Mouse (Mus musculus) heart, embryonic 11.5 days (tissue): Measurements from ENCODE around the gene Cyp3a57. TPM values are rescaled to one million over a fixed set of nuclear protein-coding genes. Genes with fewer than 3 reads are reported as not detected.
"Not testable (repeated sequence)": the region's sequence is repeated elsewhere in the genome, so short reads cannot be mapped to it uniquely, and the experiment has no call there.

ENCODE experiments used
- ATAC-seq: fragments of 200-750 bp; cut with Nextera tagmentation; replicated peaks from 2 replicates; pipeline ENCODE4 v1.8.0; 2017; ENCODE audit warnings: moderate library complexity; ENCODE audit not compliant: insufficient number of reproducible peaks, low FRiP score, low TSS enrichment
- H3K27ac ChIP-seq: fragments of 300-500 bp; sonication (generic); 2 replicates; pipeline ENCODE4 v1.5.1; 2014; ENCODE audit warnings: mild to moderate bottlenecking, low read depth, low read length
- H3K27me3 ChIP-seq: fragments of 300-500 bp; sonication (generic); 2 replicates; pipeline ENCODE4 v1.6.1; 2014; ENCODE audit warnings: mild to moderate bottlenecking, low read length, mixed read lengths; ENCODE audit not compliant: control insufficient read depth, insufficient read depth
- H3K36me3 ChIP-seq: fragments of 300-500 bp; sonication (generic); 2 replicates; pipeline ENCODE4 v1.6.1; 2014; ENCODE audit warnings: mild to moderate bottlenecking, low read length, moderate library complexity, mixed read lengths; ENCODE audit not compliant: control insufficient read depth, insufficient read depth
- H3K4me1 ChIP-seq: fragments of 300-500 bp; sonication (generic); 2 replicates; pipeline ENCODE4 v1.6.1; 2014; ENCODE audit warnings: low read length; ENCODE audit not compliant: control insufficient read depth, insufficient read depth
- H3K4me2 ChIP-seq: fragments of 300-500 bp; sonication (generic); 2 replicates; pipeline ENCODE4 v1.6.1; 2014; ENCODE audit warnings: mild to moderate bottlenecking, moderate library complexity
- H3K4me3 ChIP-seq: fragments of 300-500 bp; sonication (generic); 2 replicates; pipeline ENCODE4 v1.5.1; 2014; ENCODE audit warnings: low read depth, low read length
- H3K9ac ChIP-seq: fragments of 300-500 bp; sonication (generic); 2 replicates; pipeline ENCODE4 v1.6.1; 2014; ENCODE audit warnings: mild to moderate bottlenecking, low read depth, low read length, moderate library complexity
- H3K9me3 ChIP-seq: fragments of 300-500 bp; sonication (generic); replicated peaks from 2 replicates; pipeline ENCODE4 v1.6.1; 2016; ENCODE audit warnings: low read length; ENCODE audit not compliant: control insufficient read depth
- WGBS: fragments of 180-500 bp; shearing (Covaris S2); extraction: QIAGEN DNeasy Blood & Tissue Kit; methylation state at CpG from one replicate; pipeline ENCODE4 v1.1.7; 2014; ENCODE audit not compliant: insufficient replicate concordance; 5-methylcytosine and 5-hydroxymethylcytosine counted together
- polyA plus RNA-seq: library from polyadenylated mRNA; unstranded; fragments of >200 nt; fragmentation: Nextera tagmentation; extraction: Ambion mirVana; gene quantifications from 2 replicates; pipeline ENCODE4 v1.2.1, GENCODE M21; 2014

Cyp3a57 gene
- not detected in 2 replicates for polyA plus RNA-seq

- no peak for ATAC-seq
- H3K4me2 ChIP-seq: no peak within 1 kb of the TSS
- no peak within 1 kb of the TSS for H3K4me3 ChIP-seq
- H3K9ac ChIP-seq: no peak within 1 kb of the TSS
- no peaks in the 10 kb centered on the region for H3K4me1 ChIP-seq
- no peaks in the 10 kb centered on the region for H3K36me3 ChIP-seq
- no peaks in the 10 kb centered on the region for H3K9me3 ChIP-seq
- no peak within 1 kb of the TSS for H3K27ac ChIP-seq
- H3K27me3 ChIP-seq: no peaks in the 10 kb centered on the region
- 80% methylated on average over 1 of the region's 1 CpGs for WGBS
Measured at GRCm38 (mm10) chr5:145344941-145345340, at the start of gene Cyp3a57. Gene Cyp3a57, plus strand, starts transcription at chr5:145345279.

GRCm38 (mm10) chr5:145300469-145300868, 44.6 kb upstream of the Cyp3a57 start:
- ATAC-seq: no peak
- H3K4me1 ChIP-seq: no peaks in the 10 kb centered on the region
- H3K9ac ChIP-seq: no peak overlapping the region
- no peaks in the 10 kb centered on the region for H3K27me3 ChIP-seq
- H3K36me3 ChIP-seq: no peaks in the 10 kb centered on the region
- no peaks in the 10 kb centered on the region for H3K9me3 ChIP-seq
- H3K4me2 ChIP-seq: no peak overlapping the region
- no peak overlapping the region for H3K4me3 ChIP-seq
- H3K27ac ChIP-seq: no peak overlapping the region

- not testable (repeated sequence) for H3K9me3 ChIP-seq, ATAC-seq, H3K4me3 ChIP-seq, H3K9ac ChIP-seq, H3K27ac ChIP-seq, H3K4me1 ChIP-seq, H3K27me3 ChIP-seq, H3K4me2 ChIP-seq, H3K36me3 ChIP-seq
- WGBS: 73% methylated on average over 4 of the region's 4 CpGs
Measured at GRCm38 (mm10) chr5:145301796-145302195, 43.3 kb upstream of the Cyp3a57 start.

- ATAC-seq: no peak
- H3K36me3 ChIP-seq: no peaks in the 10 kb centered on the region
- no peak overlapping the region for H3K9ac ChIP-seq
- no peak overlapping the region for H3K4me3 ChIP-seq
- H3K9me3 ChIP-seq: no peaks in the 10 kb centered on the region
- H3K27me3 ChIP-seq: no peaks in the 10 kb centered on the region
- no peak overlapping the region for H3K4me2 ChIP-seq
- no peaks in the 10 kb centered on the region for H3K4me1 ChIP-seq
- WGBS: 84% methylated on average over 1 of the region's 1 CpGs
- H3K27ac ChIP-seq: no peak overlapping the region
Measured at GRCm38 (mm10) chr5:145302424-145302823, 42.7 kb upstream of the Cyp3a57 start.

GRCm38 (mm10) chr5:145306953-145307352, 38.1 kb upstream of the Cyp3a57 start:
- not testable (repeated sequence) for H3K36me3 ChIP-seq, ATAC-seq, H3K4me1 ChIP-seq, H3K9me3 ChIP-seq, H3K4me2 ChIP-seq, H3K27me3 ChIP-seq, H3K9ac ChIP-seq, H3K4me3 ChIP-seq, H3K27ac ChIP-seq
- 92% methylated on average over 4 of the region's 4 CpGs for WGBS

- H3K9ac ChIP-seq, H3K27ac ChIP-seq, H3K4me3 ChIP-seq, H3K27me3 ChIP-seq, H3K9me3 ChIP-seq, H3K36me3 ChIP-seq, H3K4me2 ChIP-seq, ATAC-seq, H3K4me1 ChIP-seq: not testable (repeated sequence)
- WGBS: 76% methylated on average over 3 of the region's 3 CpGs
Measured at GRCm38 (mm10) chr5:145307811-145308210, 37.3 kb upstream of the Cyp3a57 start.

GRCm38 (mm10) chr5:145313845-145314244, 31.2 kb upstream of the Cyp3a57 start:
- H3K4me1 ChIP-seq: no peaks in the 10 kb centered on the region
- no peak overlapping the region for H3K4me2 ChIP-seq

GRCm38 (mm10) chr5:145317141-145317540, 27.9 kb upstream of the Cyp3a57 start:
- no peaks in the 10 kb centered on the region for H3K27me3 ChIP-seq
- no peak overlapping the region for H3K4me2 ChIP-seq
- H3K4me1 ChIP-seq: no peaks in the 10 kb centered on the region
- WGBS: 81% methylated on average over 1 of the region's 1 CpGs
- ATAC-seq: no peak
- H3K27ac ChIP-seq: no peak overlapping the region
- H3K9ac ChIP-seq: no peak overlapping the region
- H3K4me3 ChIP-seq: no peak overlapping the region
- no peaks in the 10 kb centered on the region for H3K36me3 ChIP-seq
- H3K9me3 ChIP-seq: peaks cover 10% of the 10 kb centered on the region

More at GRCm38 (mm10) chr5:145313845-145314244, 31.2 kb upstream of the Cyp3a57 start:
- peaks cover 9% of the 10 kb centered on the region; the same call in 1 of the 2 replicates for H3K9me3 ChIP-seq
- no peak overlapping the region for H3K9ac ChIP-seq
- H3K27me3 ChIP-seq: no peaks in the 10 kb centered on the region
- ATAC-seq: no peak
- no peak overlapping the region for H3K27ac ChIP-seq
- H3K36me3 ChIP-seq: no peaks in the 10 kb centered on the region
- no peak overlapping the region for H3K4me3 ChIP-seq

- not testable (repeated sequence) for H3K4me3 ChIP-seq, H3K36me3 ChIP-seq, H3K27ac ChIP-seq, ATAC-seq, H3K9me3 ChIP-seq, H3K4me2 ChIP-seq, H3K4me1 ChIP-seq, H3K9ac ChIP-seq, H3K27me3 ChIP-seq
Measured at GRCm38 (mm10) chr5:145338756-145339155, 6.3 kb upstream of the Cyp3a57 start.
